Mouse (Mus musculus): ENCODE data around the gene Dhx38.

The Dhx38 gene

DNA sequence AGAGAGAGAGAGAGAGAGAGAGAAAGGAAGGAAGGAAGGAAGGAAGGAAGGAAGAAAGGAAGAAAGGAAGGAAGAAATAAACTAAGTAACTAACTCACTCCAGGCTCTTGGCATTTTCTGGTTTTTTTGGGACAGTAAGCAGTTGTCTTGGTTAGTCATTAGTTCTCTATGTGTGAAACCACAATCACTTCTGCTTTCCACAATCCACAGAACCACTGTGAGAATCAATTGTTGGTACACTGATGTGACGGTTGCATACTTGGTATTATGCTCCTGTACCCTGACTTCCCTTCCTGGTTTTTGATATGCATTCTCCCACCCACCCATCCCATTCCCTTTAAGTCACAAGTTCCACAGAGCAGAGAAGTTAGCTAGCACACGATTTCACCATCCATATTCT is 1.8 kb downstream of the Dhx38 start:
- DNase-seq (ENCODE audit: extremely low read depth, insufficient read length, low spot score) = no peak

DNA sequence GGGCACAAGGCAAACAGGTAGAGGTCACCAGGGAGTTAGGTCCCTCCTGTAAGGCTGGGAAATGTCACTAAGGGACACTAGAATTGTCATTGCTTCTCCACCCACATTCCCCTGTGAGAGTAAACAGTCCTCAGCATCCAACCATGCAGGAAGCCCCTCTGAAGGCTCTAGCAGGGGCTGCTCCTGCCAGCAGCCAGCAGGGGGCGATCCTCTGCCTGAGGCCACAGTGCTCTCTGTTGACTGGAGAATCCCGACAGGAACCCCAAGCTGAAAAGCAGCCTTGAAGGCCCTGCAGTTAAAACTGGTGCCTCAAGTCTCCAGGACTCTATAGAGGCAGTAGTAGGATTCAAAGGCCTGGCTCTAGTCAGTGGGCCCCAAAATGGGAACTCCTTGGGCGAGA is 14.0 kb downstream of the Dhx38 start:
- no peak for DNase-seq (ENCODE audit: extremely low read depth, insufficient read length, low spot score)

DNA sequence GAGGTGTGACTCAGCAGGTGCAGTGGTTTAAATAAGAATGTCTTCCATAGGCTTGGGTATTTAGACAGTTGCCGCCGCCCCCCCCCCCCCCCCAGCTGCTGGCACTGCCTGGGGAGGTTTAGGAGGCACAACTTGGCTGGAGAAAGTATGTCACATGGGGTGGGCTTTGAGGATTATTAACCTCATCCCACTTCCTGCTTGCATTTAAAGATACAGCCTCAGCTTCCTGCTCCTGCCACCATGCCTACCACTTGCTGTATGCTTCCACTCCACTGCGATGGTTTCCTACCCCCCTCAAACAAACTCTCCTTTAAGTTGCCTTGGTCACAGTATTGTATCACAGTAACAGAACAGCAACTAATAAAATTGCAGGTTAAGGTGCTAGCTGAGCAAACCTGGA is 21.6 kb downstream of the Dhx38 start:
- no peak for DNase-seq (ENCODE audit: extremely low read depth, insufficient read length, low spot score)

DNA sequence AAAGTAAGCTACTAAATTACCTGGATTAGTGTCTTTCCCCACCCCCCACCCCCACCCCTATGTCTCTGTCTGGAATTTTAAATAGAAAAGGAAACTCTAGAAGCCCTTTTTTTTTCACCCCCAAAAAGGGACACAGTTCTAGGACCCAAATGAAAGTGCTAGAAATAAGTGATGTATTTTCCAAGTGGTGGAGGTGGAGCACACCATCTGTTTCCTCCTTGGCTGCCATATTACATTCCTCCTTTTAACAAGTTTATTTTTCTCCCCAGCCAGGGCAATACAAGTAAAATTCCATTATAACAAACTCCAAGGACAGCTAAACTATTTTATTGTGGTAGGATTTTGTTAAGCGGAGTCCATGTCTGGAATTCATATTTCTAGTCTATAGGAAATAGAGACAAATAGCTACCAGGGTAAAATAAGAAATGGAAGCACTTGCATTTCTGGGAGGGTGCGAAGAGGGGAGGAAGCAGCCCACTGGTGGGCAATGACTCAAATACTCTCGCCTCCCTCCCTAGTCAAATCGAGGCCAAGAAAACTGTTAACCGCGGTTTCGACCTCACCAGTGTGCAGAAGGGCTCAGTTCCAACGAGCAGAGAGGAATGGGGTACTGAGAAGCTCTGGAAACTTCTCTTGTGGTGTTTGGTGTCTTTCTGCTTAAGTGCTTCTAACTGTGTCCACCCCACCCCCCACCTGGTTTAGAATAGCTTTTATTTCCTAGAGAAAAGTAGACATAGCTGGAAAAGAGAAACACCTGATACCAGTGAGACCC is 22.7 kb downstream of the Dhx38 start:
- DNase-seq (ENCODE audit: extremely low read depth, insufficient read length, low spot score) = no peak

DNA sequence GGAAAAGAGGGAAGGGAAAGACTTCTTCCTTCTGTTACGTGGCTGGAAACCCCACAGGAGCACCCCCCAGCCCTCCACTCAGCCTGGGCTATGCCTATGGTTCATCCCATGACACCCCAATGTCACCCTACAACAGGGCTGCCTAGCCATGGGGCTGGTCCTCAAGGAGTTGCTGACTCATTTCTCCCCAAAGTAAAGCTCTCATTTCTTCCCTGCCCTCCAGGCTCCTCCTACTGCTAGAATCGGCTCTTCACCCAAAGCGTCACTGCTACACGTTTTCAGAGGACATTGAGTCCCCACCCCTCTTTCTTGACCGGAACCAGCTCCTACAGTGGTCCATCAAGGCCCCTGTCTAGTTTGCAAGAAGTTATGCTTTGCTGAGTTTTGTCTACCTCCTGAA is 23.5 kb downstream of the Dhx38 start:
- DNase-seq (ENCODE audit: extremely low read depth, insufficient read length, low spot score) = no peak

DNA sequence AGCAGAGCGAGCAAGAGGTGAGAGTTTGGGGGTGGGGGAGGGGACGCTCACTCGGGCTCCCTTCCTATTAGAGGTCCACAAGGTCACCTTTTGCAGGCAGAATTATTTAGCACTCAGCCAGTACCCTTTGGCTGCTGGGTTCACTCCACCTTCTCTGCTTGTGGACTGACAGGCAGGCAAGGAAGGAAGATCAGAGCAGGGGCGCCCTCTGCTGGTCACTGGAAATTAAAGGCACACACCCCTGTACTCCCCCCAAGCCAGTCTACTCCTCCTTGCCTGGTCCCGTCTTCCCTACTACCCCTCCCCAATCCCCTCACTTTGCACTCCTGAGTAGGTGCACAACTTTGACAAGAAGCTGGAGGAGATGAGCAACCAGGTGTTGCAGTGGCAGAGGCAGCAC is 29.0 kb downstream of the Dhx38 start:
- no peak for DNase-seq (ENCODE audit: extremely low read depth, insufficient read length, low spot score)

DNA sequence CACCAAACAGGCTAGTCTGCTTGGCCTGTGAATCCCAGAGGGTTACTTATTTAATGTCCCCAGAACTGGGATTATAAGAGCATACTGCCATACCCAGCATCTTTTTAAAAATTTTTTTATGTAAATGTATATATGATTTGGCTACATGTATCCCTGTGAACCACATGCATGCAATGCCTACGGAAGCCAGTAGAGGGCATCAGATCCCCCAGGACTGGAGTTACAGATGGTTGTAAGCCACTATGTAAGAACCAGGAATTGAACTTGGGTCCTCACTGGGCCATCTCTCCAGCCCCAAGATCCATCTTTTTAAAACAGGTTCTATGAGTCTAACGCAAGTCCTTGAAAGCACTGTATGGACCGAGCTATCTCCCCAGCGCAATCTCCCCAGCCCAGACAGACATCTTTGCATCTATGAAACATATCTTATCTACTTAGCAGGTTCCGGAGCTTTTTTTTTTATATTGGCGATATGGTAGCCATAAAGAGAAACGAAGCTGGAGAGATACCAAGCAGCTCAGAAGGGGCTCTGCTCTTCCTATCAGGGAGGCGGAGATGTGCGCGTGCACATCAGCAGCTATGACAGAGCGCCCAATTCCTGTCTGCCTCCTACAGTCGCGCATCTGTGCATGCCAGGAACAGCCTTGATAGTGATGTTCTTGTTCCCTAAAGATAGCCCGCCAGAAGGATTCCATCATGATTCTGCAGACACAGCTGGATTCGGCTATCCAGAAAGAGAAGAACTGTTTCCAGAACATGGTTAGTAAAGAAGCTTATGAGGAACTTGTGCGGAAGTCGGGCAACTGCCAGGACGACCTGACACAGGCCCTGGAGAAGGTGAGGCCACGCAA is 30.3 kb downstream of the Dhx38 start:
- DNase-seq (ENCODE audit: extremely low read depth, insufficient read length, low spot score) = no peak

DNA sequence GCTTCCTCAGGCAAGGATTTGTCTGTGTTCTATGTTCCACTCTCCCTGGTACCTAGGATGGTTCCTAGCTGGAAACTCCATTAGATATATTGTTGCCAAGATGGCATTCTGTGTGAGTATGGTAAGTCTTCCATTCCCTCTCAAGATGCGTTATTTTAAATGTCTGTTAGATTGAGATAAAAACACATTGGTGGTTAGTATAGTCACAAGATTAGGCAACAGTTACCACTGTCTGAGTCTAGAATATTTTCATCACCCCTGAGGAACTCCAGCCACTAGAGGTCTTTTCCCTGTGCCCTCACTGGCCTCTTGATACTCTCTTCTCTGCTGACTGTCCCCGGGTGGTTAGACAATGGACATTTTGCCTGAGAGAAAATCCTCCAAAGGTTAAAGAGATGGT is 41.7 kb downstream of the Dhx38 start:
- DNase-seq (ENCODE audit: extremely low read depth, insufficient read length, low spot score) = no peak

DNA sequence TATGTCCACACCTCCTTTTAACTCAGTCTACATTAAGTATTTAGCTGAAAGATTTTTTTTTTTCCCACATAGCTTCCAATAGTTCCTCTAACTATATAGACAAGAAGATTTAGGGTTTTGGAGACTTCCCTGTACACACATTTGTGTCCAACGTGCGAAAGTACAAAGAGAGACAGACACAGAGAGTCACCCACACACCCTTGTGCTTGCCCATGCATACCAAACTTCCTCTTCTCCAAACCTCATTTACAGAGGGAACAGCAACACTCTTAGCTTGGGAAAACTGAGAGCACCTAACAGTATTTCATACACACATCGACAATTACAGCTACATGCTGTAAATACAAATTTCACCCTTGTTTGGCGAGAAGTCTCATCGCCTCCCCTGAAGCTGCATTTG is 60.1 kb downstream of the Dhx38 start:
- no peak for DNase-seq (ENCODE audit: extremely low read depth, insufficient read length, low spot score)

DNA sequence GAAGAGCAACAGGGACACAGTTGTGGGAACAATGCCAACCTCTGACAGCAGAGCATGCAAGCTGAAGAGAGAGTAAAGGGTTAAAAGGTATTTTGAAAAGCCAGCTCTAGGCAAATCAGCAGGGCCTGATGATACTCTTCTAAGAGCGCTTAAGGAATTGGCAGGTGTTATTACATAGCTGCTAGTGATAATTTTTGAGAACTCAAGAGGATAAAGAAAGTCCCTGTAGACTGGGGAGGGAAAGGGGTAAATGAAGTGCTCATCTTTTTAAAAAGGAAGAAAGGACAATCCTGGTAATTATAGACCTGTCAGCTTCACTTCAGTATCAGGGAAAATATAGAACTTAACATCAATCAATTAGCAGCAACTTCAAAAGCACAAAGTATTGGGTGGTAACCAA is 62.1 kb downstream of the Dhx38 start:
- DNase-seq (ENCODE audit: extremely low read depth, insufficient read length, low spot score) = no peak

DNA sequence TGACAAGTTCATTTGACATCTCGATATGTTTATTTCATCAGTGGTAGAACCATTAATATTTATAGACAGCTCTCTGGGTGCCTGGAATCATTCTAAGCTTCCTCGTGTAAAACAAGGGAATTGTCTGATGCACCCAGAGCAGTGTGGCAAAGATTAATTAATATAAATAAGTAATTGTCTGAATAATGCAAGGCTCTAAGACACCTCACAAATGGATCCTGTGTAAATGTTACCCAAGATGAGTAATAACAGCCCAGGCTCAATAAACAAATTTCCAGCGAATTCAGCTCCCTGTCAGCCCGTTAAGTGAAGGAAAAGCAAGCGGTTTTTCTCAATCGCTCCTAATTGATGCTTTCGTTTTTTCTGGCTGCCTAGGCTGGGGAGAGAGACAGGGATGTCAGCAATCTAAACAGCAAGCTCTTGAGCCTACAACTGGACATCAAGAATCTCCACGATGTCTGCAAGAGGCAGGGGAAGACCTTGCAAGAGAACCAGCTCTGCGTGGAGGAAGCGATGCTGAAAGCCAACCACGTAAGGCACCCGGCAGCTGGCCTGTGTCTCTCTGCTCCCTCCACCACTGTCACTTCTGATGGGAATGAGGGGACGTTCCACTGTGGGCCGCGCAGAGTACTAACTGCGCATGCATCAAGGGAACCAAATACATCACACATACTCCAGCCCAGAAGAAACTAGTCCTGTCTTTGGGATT is 66.5 kb downstream of the Dhx38 start:
- DNase-seq (ENCODE audit: extremely low read depth, insufficient read length, low spot score) = no peak

All from 3134 (cell line).